1 mouse cellular context compared by ENCODE assay signal in the genomic region with DNA sequence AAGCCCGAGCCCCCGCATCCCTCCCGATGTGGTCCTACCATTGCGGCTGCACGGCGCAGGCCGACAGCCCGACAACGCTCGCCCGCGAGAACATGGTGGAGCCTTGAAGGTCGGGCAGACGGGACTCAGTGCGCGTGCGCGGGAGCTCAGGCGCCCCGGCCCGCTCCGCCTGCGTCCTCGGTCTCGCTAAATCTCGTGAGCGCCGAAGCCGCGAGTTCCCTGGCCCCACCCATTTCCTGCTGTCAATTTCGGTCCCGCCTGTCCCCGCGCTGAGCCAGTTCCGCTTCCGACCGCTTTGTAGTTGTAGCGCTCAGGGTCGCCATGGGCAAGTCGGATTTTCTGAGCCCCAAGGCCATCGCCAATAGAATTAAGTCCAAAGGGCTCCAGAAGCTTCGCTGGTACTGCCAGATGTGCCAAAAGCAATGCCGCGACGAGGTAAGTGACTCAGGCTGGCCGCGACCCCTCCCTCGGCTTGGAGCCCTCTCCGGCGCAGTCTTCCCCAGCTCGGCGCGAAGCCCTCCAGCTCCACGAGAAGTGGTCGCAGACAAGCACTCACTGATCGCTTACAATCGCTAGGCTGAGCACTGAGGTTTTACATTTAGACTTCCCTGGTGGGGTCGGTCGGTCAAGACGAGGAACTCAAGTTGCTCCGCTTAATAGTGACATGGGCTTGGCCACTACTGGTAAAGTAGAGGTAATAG.
TF ChIP-seq lines count a peak whose summit lies in the region.

A gene (minus strand): TSS at position 201 of the 701 bp plus-strand sequence.
A gene (plus strand): TSS at position 284 of the 701 bp plus-strand sequence.

TF ChIP-seq in CH12.LX, 34 proteins besides CTCF, POLR2A, EP300 and RAD21:
- TF ChIP-seq SMC3 (IDR thresholded peaks at IDR 0.05; ENCODE audit: low read depth, low read length) (no peak), NRF1 (IDR thresholded peaks at IDR 0.05; ENCODE audit: low read depth, low read length) (peak; percentile 100), UBTF (IDR thresholded peaks at IDR 0.05; ENCODE audit: low read depth, low read length) (no peak), BHLHE40 (IDR thresholded peaks at IDR 0.05; ENCODE audit: low read depth, low read length) (no peak), RCOR1 (conservative IDR thresholded peaks at IDR 0.05; ENCODE audit: low read depth, low read length) (no peak), CHD1 (IDR thresholded peaks at IDR 0.05; ENCODE audit: low read depth, low read length) (no peak), ZNF384 (IDR thresholded peaks at IDR 0.05; ENCODE audit: low read depth, low read length) (no peak), SIN3A (IDR thresholded peaks at IDR 0.05; ENCODE audit: low read length) (peak; percentile 77; the same call in 1 of the 2 replicates), USF1 (IDR thresholded peaks at IDR 0.05; ENCODE audit: low read depth, low read length) (no peak), ETS1 (conservative IDR thresholded peaks at IDR 0.05; ENCODE audit: low read depth, low read length) (no peak), USF2 (conservative IDR thresholded peaks at IDR 0.05; ENCODE audit: low read depth, low read length) (no peak), TBP (conservative IDR thresholded peaks at IDR 0.05; ENCODE audit: low read depth, low read length) (peak; percentile 54; the same call in 1 of the 2 replicates), POLR2AphosphoS2 (IDR thresholded peaks at IDR 0.05; ENCODE audit: low read depth, low read length) (peak; percentile 71; the same call in 1 of the 2 replicates), ZMIZ1 (IDR thresholded peaks at IDR 0.05; ENCODE audit: low read depth, low read length) (peak; percentile 80; the same call in 1 of the 2 replicates), MXI1 (IDR thresholded peaks at IDR 0.05; ENCODE audit: low read depth, low read length) (peak; percentile 59; the same call in 1 of the 2 replicates), KAT2A (IDR thresholded peaks at IDR 0.05; ENCODE audit: insufficient replicate concordance, low read length) (peak; percentile 47; the same call in 1 of the 2 replicates), HCFC1 (IDR thresholded peaks at IDR 0.05; ENCODE audit: low read depth, low read length) (peak; percentile 80), CHD2 (IDR thresholded peaks at IDR 0.05; ENCODE audit: low read length) (peak; percentile 97), MAFK (IDR thresholded peaks at IDR 0.05; ENCODE audit: insufficient replicate concordance, low read length) (no peak), NELFE (IDR thresholded peaks at IDR 0.05; ENCODE audit: low read depth, low read length) (peak; percentile 92), IRF4 (IDR thresholded peaks at IDR 0.05; ENCODE audit: low read depth, low read length) (no peak), MAX (IDR thresholded peaks at IDR 0.05; ENCODE audit: low read length) (no peak), MAZ (IDR thresholded peaks at IDR 0.05; ENCODE audit: low read depth, low read length) (no peak), MEF2A (IDR thresholded peaks at IDR 0.05; ENCODE audit: borderline replicate concordance, low read depth, low read length) (peak; percentile 11; the same call in 1 of the 2 replicates), ELF1 (IDR thresholded peaks at IDR 0.05; ENCODE audit: low read depth, low read length) (peak; percentile 88), JUN (IDR thresholded peaks at IDR 0.05; ENCODE audit: insufficient read depth, low read depth, low read length) (no peak), ZC3H11A (IDR thresholded peaks at IDR 0.05; ENCODE audit: low read depth, low read length) (no peak), GABPA (IDR thresholded peaks at IDR 0.05; ENCODE audit: insufficient replicate concordance, low read depth, low read length) (no peak), E2F4 (IDR thresholded peaks at IDR 0.05; ENCODE audit: insufficient replicate concordance, low read depth, low read length) (peak; percentile 53; the same call in 1 of the 2 replicates), JUND (conservative IDR thresholded peaks at IDR 0.05; ENCODE audit: low read depth, low read length) (no peak), ZKSCAN1 (IDR thresholded peaks at IDR 0.05; ENCODE audit: borderline replicate concordance, low read depth, low read length) (no peak), MYC (IDR thresholded peaks at IDR 0.05; ENCODE audit: low read depth, low read length) (0 out of 2 replicates have a peak, but pooled peaks have one; percentile 27), TCF12 (IDR thresholded peaks at IDR 0.05; ENCODE audit: low read depth, low read length) (peak; percentile 85), PAX5 (IDR thresholded peaks at IDR 0.05; ENCODE audit: low read length) (no peak)
